Mouse (Mus musculus) intestine, embryonic 14.5 days (tissue): ENCODE data around the gene Smg1. TPM values are rescaled to one million over a fixed set of nuclear protein-coding genes. Genes with fewer than 3 reads are reported as not detected.

Source experiments
- ATAC-seq: fragments of 200-750 bp; cut with Nextera tagmentation; replicated peaks from 2 replicates; pipeline ENCODE4 v1.8.0; 2017; ENCODE audit warnings: low read depth, moderate number of reproducible peaks, moderate TSS enrichment, moderate library complexity; ENCODE audit not compliant: low FRiP score, low TSS enrichment
- DNase-seq: peaks from one replicate; pipeline ENCODE4 v3.0.0-alpha.2; 2018; ENCODE audit warnings: low spot score
- H3K27ac ChIP-seq: fragments of 300-500 bp; sonication (generic); 2 replicates; pipeline ENCODE4 v1.5.1; 2014; ENCODE audit warnings: low read depth, mild to moderate bottlenecking, control low read depth
- H3K27me3 ChIP-seq: fragments of 300-500 bp; sonication (generic); replicated peaks from 2 replicates; pipeline ENCODE4 v1.6.1; 2014; ENCODE audit warnings: low read length, control low read depth; ENCODE audit not compliant: control insufficient read depth, insufficient read depth
- H3K36me3 ChIP-seq: fragments of 300-500 bp; sonication (generic); 2 replicates; pipeline ENCODE4 v1.6.1; 2014; ENCODE audit warnings: low read length, control low read depth; ENCODE audit not compliant: control insufficient read depth, insufficient read depth
- H3K4me1 ChIP-seq: fragments of 300-500 bp; sonication (generic); replicated peaks from 2 replicates; pipeline ENCODE4 v1.6.1; 2014; ENCODE audit warnings: low read length, control low read depth, mixed read lengths; ENCODE audit not compliant: control insufficient read depth, insufficient read depth
- H3K4me2 ChIP-seq: fragments of 300-500 bp; sonication (generic); 2 replicates; pipeline ENCODE4 v1.6.1; 2014; ENCODE audit warnings: low read length
- H3K4me3 ChIP-seq: fragments of 300-500 bp; sonication (generic); 2 replicates; pipeline ENCODE4 v1.5.1; 2014; ENCODE audit warnings: low read depth, low read length, control low read depth, mixed read lengths
- H3K9ac ChIP-seq: fragments of 300-500 bp; sonication (generic); 2 replicates; pipeline ENCODE4 v1.6.1; 2014; ENCODE audit warnings: mild to moderate bottlenecking, low read length
- H3K9me3 ChIP-seq: fragments of 300-500 bp; sonication (generic); 2 replicates; pipeline ENCODE4 v1.6.1; 2016; ENCODE audit warnings: low read length, control low read depth; ENCODE audit not compliant: control insufficient read depth
- WGBS: fragments of 180-500 bp; shearing (Covaris S2); extraction: QIAGEN DNeasy Blood & Tissue Kit; methylation state at CpG from one replicate; pipeline ENCODE4 v1.1.7; 2014; 5-methylcytosine and 5-hydroxymethylcytosine counted together
- polyA plus RNA-seq: library from polyadenylated mRNA; unstranded; fragments of >200 nt; fragmentation: Nextera tagmentation; extraction: Ambion mirVana; gene quantifications from 2 replicates; pipeline ENCODE4 v1.2.1, GENCODE M21; 2014

Smg1 gene
- polyA plus RNA-seq, 1 experiment from 2014 or later = 26.4 TPM

DNA sequence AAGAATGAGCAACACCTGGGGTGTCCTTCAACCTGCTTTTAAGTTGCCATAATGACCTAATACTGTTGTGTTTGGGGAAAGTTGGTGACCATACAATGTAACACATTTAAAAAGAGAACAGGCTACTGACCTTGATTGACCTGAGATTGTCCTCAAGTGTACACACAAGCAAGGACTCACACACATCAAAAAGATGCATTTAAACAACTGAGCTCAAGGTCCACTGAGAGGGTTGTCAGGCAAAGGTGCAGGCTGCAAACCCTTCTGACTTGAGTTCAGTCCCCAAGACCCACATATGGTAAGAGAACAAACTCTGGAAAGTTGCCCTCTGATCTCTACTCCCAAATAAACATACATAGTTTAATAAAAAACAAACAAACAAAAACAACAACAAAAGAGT is 117.7 kb downstream of the Smg1 start:
- Histone ChIP-seq H3K4me2 (no peak overlapping the region), H3K27me3 (no peaks in the 10 kb centered on the region), H3K4me1 (peaks cover 21% of the 10 kb centered on the region), H3K9me3 (no peaks in the 10 kb centered on the region), H3K27ac (no peak overlapping the region), H3K9ac (no peak overlapping the region), H3K4me3 (no peak overlapping the region), H3K36me3 (peaks cover 43% of the 10 kb centered on the region)
- no peak for DNase-seq
- ATAC-seq = no peak

- 50% methylated on average over 4 of the region's 4 CpGs for WGBS
Measured at GRCm38 (mm10) chr7:118123512-118124411, 119.7 kb downstream of the Smg1 start.

GRCm38 (mm10) chr7:118122235-118122634 is 121.2 kb downstream of the Smg1 start:
- 98% methylated on average over 7 of the region's 7 CpGs for WGBS
- no peak overlapping the region for H3K4me2 ChIP-seq
- ATAC-seq = no peak
- peak; percentile 41 for DNase-seq
- peaks cover 12% of the 10 kb centered on the region for H3K4me1 ChIP-seq
- no peaks in the 10 kb centered on the region for H3K27me3 ChIP-seq
- H3K9ac ChIP-seq = no peak overlapping the region
- no peaks in the 10 kb centered on the region for H3K9me3 ChIP-seq
- H3K36me3 ChIP-seq = peaks cover 74% of the 10 kb centered on the region
- H3K4me3 ChIP-seq = no peak overlapping the region
- no peak overlapping the region for H3K27ac ChIP-seq

More at GRCm38 (mm10) chr7:118123512-118124411, 119.7 kb downstream of the Smg1 start:
- Histone ChIP-seq H3K9me3 (no peaks in the 10 kb centered on the region), H3K4me2 (no peak overlapping the region), H3K27ac (no peak overlapping the region), H3K36me3 (peaks cover 63% of the 10 kb centered on the region), H3K9ac (no peak overlapping the region), H3K27me3 (no peaks in the 10 kb centered on the region), H3K4me3 (no peak overlapping the region), H3K4me1 (peaks cover 21% of the 10 kb centered on the region)
- ATAC-seq (no peak), DNase-seq (no peak)

GRCm38 (mm10) chr7:118120654-118121053 is 122.8 kb downstream of the Smg1 start:
- WGBS = 85% methylated on average over 1 of the region's 1 CpGs
- Histone ChIP-seq H3K9me3 (no peaks in the 10 kb centered on the region), H3K4me1 (peaks cover 3% of the 10 kb centered on the region; the same call in 1 of the 2 replicates), H3K27ac (no peak overlapping the region), H3K36me3 (peaks cover 59% of the 10 kb centered on the region), H3K4me3 (no peak overlapping the region), H3K4me2 (no peak overlapping the region), H3K9ac (no peak overlapping the region), H3K27me3 (no peaks in the 10 kb centered on the region)
- ATAC-seq (no peak), DNase-seq (peak; percentile 12)

GRCm38 (mm10) chr7:118119946-118120345 is 123.5 kb downstream of the Smg1 start:
- H3K4me3 ChIP-seq = no peak overlapping the region
- DNase-seq (peak; percentile 47), ATAC-seq (no peak)
- H3K27me3 ChIP-seq = no peaks in the 10 kb centered on the region
- peaks cover 3% of the 10 kb centered on the region; the same call in 1 of the 2 replicates for H3K4me1 ChIP-seq
- H3K4me2 ChIP-seq = no peak overlapping the region
- H3K9me3 ChIP-seq = no peaks in the 10 kb centered on the region
- no peak overlapping the region; the same call in 1 of the 2 replicates for H3K27ac ChIP-seq
- 74% methylated on average over 5 of the region's 5 CpGs for WGBS
- peaks cover 58% of the 10 kb centered on the region for H3K36me3 ChIP-seq
- H3K9ac ChIP-seq = no peak overlapping the region

DNA sequence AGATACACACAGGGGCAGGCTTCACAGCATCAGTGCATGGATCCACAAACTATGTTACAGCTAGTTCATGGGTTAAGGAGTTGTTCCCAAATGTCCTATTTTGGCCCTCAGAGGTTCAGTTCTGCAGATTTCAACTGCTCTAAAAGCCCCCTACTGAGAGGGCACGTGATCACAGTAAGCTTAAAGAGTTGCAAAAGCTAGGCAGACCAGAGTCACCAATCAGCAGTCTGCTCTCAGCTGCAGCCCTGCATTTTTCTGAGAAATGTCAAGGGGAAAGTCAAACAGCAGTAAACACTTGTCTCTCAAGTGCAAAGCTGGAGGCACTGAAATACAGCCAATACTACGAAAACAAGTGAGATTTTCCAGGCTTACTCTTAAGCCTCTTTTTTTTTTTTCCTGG is 124.3 kb downstream of the Smg1 start:
- ATAC-seq = no peak
- DNase-seq = peak; percentile 48

GRCm38 (mm10) chr7:118118426-118118825 is 125.0 kb downstream of the Smg1 start:
- WGBS = 81% methylated on average over 3 of the region's 3 CpGs
- Histone ChIP-seq H3K4me3 (no peak overlapping the region), H3K27me3 (no peaks in the 10 kb centered on the region), H3K9ac (no peak overlapping the region), H3K36me3 (peaks cover 61% of the 10 kb centered on the region), H3K9me3 (no peaks in the 10 kb centered on the region), H3K27ac (no peak overlapping the region), H3K4me2 (no peak overlapping the region), H3K4me1 (peaks cover 13% of the 10 kb centered on the region; the same call in 1 of the 2 replicates)
- ATAC-seq (no peak), DNase-seq (no peak)

More for the DNA sequence above, 124.3 kb downstream of the Smg1 start:
- no peak overlapping the region for H3K4me3 ChIP-seq
- no peaks in the 10 kb centered on the region for H3K27me3 ChIP-seq
- H3K4me1 ChIP-seq = peaks cover 7% of the 10 kb centered on the region; the same call in 1 of the 2 replicates
- no peaks in the 10 kb centered on the region for H3K9me3 ChIP-seq
- no peak overlapping the region for H3K9ac ChIP-seq
- 38% methylated on average over 2 of the region's 2 CpGs for WGBS
- H3K36me3 ChIP-seq = peaks cover 61% of the 10 kb centered on the region
- H3K27ac ChIP-seq = no peak overlapping the region
- no peak overlapping the region for H3K4me2 ChIP-seq

DNA sequence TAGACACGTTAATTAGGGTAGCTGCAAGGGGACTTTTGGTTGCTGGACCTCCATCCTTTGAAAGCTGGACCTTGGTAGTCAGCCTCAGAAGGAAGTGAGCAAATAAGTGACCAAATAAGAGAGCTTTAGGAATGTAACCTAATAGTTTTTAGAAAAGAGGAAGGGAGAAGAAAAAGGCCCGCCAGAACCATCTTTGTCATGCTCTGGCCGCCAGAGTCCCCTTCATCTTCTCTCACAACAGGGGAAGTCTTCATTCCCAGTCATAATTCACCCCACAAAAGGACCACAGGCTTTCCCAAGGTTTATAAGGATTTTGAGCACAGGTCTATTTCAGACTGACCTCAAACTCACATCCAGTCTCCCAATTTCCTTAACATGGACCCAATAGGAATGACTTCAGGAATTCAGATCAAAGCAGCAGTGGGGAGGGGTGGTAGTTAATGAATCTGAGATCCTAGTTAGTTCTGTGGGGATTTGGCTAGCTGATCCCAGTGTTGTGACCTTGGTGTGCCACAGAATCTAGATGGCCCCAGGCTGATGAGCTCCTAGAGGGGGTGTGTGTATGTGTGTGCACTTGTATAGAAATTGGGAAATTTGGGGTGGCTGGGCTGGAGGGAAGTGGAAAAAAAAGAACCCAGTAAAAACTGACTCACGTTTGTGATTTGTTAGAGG is 125.8 kb downstream of the Smg1 start:
- no peak for ATAC-seq
- no peaks in the 10 kb centered on the region for H3K27me3 ChIP-seq
- H3K27ac ChIP-seq = 0 out of 2 replicates have a peak overlapping the region, but pooled peaks have one; percentile 33
- no peak overlapping the region for H3K4me3 ChIP-seq
- H3K36me3 ChIP-seq = peaks cover 63% of the 10 kb centered on the region
- H3K4me1 ChIP-seq = peaks cover 20% of the 10 kb centered on the region; the same call in 1 of the 2 replicates
- no peaks in the 10 kb centered on the region for H3K9me3 ChIP-seq
- 45% methylated on average over 4 of the region's 4 CpGs for WGBS
- DNase-seq = no peak
- H3K4me2 ChIP-seq = no peak overlapping the region
- no peak overlapping the region for H3K9ac ChIP-seq
